Mouse (Mus musculus): ENCODE measurements around the gene Lrit3. TPM values are rescaled to one million over a fixed set of nuclear protein-coding genes. Genes with fewer than 3 reads are reported as not detected.

Lrit3 gene
- polyA plus RNA-seq, 1 experiment = not detected

DNA sequence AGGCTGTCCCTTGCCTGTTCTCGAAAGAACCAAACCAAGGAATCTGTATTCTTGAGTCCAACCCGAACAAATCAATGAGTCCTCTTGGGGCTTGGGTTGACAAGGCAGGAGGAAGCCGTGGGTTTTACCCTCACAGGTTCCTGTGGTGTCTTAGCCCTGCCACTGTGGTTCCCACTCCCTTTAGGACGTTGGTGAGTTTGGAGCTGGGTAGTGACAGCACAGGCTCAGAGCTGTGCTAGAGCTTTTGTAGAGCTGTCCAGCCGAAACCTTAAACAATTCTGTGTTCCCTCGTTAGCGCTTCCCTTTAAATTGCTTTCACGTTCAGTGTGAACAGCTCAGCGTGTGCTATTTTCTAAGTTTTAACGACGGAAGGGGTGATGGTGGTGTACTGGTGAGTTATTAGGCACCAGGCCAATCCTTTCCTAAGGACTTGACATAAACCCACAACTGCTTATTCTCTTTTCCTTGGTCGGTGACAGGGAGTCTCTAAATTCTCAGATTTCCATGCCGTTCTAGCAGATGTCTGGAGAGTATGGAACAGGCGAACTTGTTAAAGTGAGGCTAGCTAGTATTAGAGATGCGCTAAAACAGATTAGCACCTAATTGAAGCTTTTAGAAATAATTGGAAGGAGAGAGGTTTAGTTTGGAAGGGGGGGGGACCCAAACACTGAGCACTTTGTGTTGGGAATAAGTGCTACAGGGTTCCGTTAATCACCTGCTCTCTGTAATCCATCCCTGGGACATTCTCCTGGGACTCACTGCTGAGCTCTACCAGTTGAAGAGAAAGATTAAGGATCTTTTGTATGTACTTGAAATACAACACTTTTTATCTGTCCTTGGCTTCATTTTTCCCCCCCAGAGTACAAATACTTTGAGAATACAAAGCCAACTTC is 65.3 kb downstream of the Lrit3 start:
- Histone ChIP-seq H3K4me3 (ENCODE audit: insufficient read depth, low read depth, low read length) (no peak overlapping the region), H3K27ac (replicated peaks; ENCODE audit: low read depth, low read length) (no peak overlapping the region), H3K4me1 (ENCODE audit: control insufficient read depth, insufficient read depth, insufficient read length, low read length) (no peaks in the 10 kb centered on the region)

Other genes with a start within 250 kb of the Lrit3 start
- 0.83 and 1.4 TPM in 2 replicates for gene Egf, start 48.7 kb downstream of the Lrit3 start, polyA plus RNA-seq (2012; ENCODE audit: insufficient read depth, insufficient read length, missing spikeins)
- not detected in 2 replicates for gene Rrh, start 18.6 kb upstream of the Lrit3 start, polyA plus RNA-seq (2012; ENCODE audit: insufficient read depth, insufficient read length, missing spikeins)
- gene Gar1, start 27.4 kb upstream of the Lrit3 start, polyA plus RNA-seq (2012; ENCODE audit: insufficient read depth, insufficient read length, missing spikeins) = 15.3 and 17.7 TPM in 2 replicates
- not detected in 2 replicates for gene Cfi, start 31.9 kb upstream of the Lrit3 start, polyA plus RNA-seq (2012; ENCODE audit: insufficient read depth, insufficient read length, missing spikeins)
- gene Pla2g12a, start 74.6 kb upstream of the Lrit3 start, polyA plus RNA-seq (2012; ENCODE audit: insufficient read depth, insufficient read length, missing spikeins) = 62.0 and 68.4 TPM in 2 replicates
- 16.9 and 21.3 TPM in 2 replicates for gene Casp6, start 97.4 kb upstream of the Lrit3 start, polyA plus RNA-seq (2012; ENCODE audit: insufficient read depth, insufficient read length, missing spikeins)
- gene Mcub, start 166.2 kb upstream of the Lrit3 start, polyA plus RNA-seq (2012; ENCODE audit: insufficient read depth, insufficient read length, missing spikeins) = 1.1 and 3.3 TPM in 2 replicates

Data from brown adipose tissue, adult 24 weeks (tissue).